Mouse (Mus musculus) Patski (cell line): ENCODE results near the gene Galnt7. TPM values are rescaled to one million over a fixed set of nuclear protein-coding genes. Genes with fewer than 3 reads are reported as not detected.
"Not testable (repeated sequence)": the region's sequence is repeated elsewhere in the genome, so short reads cannot be mapped to it uniquely, and the experiment has no call there.

ENCODE experiments used
- ATAC-seq: fragments of 100-300 bp; one replicate; pipeline ENCODE4 v1.8.0; 2021
- CTCF ChIA-PET: fragments of 350-600 bp; sonication (Branson Sonifier 250); formaldehyde crosslinking; loops from one replicate; lab custom pipeline; 2022; ENCODE audit warnings: inconsistent platforms; lab: Charles Lee
- POLR2A ChIA-PET: fragments of 350-600 bp; sonication (Branson Sonifier 250); formaldehyde crosslinking; loops from one replicate; lab custom pipeline; 2022; ENCODE audit warnings: antibody characterized with exemption, inconsistent platforms; lab: Charles Lee
- DNase-seq: peaks from one replicate; pipeline ENCODE4 v3.0.0-alpha.2; 2011; ENCODE audit warnings: low read depth, low spot score
- H3K27me3 ChIP-seq: fragments of 371-371 bp; one replicate; pipeline ENCODE4 v1.5.1; 2021
- CTCF ChIP-seq: fragments of 100-300 bp; IDR thresholded peaks from one replicate; pipeline ENCODE4 v1.5.1; 2021
- in situ Hi-C: fragments of 300-500 bp; cut with MboI; formaldehyde crosslinking; loops from 3 replicates; pipeline ENCODE4 v1.11.1; 2018; ENCODE audit warnings: low pct_unique_long_range_greater_than_20kb, mixed read lengths
- polyA plus RNA-seq: library from polyadenylated mRNA; unstranded; gene quantifications from one replicate; pipeline ENCODE4 v1.2.3, GENCODE M21; 2021

Gene Galnt7
- polyA plus RNA-seq, 1 experiment from 2014 or later = 21.8 TPM

DNA sequence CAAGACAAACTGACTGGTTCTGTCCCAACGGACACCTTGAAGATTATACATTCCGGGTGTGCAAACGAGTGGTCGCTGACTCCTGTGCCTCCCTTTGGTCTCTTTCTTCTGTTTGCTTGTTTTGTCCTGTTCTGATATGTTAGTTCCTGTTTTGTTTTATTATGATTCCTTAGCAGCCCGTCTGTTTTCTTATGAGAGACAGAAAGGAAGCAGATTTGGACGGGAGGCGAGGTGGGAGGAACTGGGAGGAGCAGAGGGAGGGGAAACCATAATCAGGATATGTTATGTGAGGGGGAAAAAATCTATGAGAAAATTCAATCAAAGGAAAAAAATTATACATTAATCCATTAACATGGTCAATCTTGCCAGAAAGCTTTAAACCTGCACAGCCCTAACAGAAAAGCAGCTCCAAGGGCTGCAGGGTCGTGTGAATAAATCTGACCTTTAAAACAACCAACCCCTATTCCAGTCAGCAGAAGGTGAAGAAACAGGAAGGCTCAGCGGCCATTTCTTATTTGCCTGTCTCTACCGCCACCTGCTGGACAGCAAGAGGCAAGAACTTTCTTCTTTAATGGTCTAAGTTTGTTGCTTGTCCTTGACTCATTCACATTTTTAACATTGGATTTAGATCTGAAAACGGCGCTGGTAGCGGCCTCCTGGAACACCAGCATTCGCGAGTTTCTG lies 122.0 kb downstream of the Galnt7 start:
- DNase-seq = peak; percentile 22
- H3K27me3 ChIP-seq = no peaks in the 10 kb centered on the region
- ATAC-seq = peak; percentile 88
- CTCF ChIA-PET = interaction anchor here (0.7 to 4.2 kb wide), 17 partner anchors 8 to 826 kb away, joined by 3 to 28 read pairs (median 4); partner anchors contain the start of gene Sap30
- in situ Hi-C loops = loop anchor here (5.0 to 10.0 kb wide), 4 partner anchors 99 to 856 kb away; no protein-coding TSS in a partner anchor
- POLR2A ChIA-PET = interaction anchor here (0.9 kb wide), 1 partner anchor 98 kb away, joined by 3 read pairs; no protein-coding TSS in a partner anchor
- peak; percentile 85 for TF ChIP-seq CTCF

DNA sequence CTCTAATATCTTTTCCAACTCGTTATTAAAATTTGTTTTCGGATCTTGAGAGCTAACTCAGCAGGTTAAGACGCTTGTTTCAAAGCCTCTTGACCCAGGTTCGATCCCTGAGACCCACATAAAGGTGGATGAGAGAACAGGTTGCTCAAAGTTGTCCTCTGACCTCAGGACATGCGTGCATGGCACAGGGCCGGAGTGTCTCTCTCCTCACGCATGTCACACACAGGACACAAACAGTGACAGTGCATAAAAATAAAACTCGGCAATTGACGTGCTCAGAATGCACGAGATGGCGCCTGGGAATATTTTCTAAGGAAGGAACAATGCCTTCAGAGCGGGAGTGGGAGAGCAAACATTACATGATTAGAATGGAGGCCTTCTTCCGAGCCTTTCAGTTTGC lies 122.6 kb downstream of the Galnt7 start:
- TF ChIP-seq CTCF = no peak
- POLR2A ChIA-PET = interaction anchor here (0.9 kb wide), 1 partner anchor 97 kb away, joined by 3 read pairs; no protein-coding TSS in a partner anchor
- no peak for ATAC-seq
- CTCF ChIA-PET = interaction anchor here (1.0 to 4.2 kb wide), 9 partner anchors 9 to 825 kb away, joined by 3 to 28 read pairs (median 7); no protein-coding TSS in a partner anchor
- DNase-seq = no peak
- in situ Hi-C loops = loop anchor here (5.0 to 10.0 kb wide), 4 partner anchors 98 to 855 kb away; no protein-coding TSS in a partner anchor
- no peaks in the 10 kb centered on the region for H3K27me3 ChIP-seq

DNA sequence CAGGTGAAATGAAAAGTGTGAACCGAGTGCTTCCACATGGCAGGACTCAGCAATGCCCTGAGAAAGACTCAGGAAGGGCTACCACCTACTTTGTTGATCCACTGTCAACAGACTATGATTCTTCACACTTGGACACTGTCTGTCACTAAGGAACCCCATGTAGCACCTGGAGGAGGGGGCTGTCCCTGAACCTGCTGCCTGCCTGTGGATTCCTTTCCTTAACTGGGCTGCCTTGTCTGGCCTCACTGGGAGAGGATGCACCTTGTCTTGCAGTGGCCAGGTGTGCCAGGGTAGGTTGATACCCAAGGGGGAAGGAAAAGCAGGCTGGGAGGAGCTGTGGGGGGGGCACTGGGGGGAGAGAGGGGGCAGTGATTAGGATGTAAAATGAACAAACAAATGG lies 124.8 kb downstream of the Galnt7 start:
- TF ChIP-seq CTCF = no peak
- no peak for DNase-seq
- in situ Hi-C loops = no loop called here
- H3K27me3 ChIP-seq = no peaks in the 10 kb centered on the region
- ChIA-PET CTCF (no interaction called here), POLR2A (no interaction called here)
- no peak for ATAC-seq

DNA sequence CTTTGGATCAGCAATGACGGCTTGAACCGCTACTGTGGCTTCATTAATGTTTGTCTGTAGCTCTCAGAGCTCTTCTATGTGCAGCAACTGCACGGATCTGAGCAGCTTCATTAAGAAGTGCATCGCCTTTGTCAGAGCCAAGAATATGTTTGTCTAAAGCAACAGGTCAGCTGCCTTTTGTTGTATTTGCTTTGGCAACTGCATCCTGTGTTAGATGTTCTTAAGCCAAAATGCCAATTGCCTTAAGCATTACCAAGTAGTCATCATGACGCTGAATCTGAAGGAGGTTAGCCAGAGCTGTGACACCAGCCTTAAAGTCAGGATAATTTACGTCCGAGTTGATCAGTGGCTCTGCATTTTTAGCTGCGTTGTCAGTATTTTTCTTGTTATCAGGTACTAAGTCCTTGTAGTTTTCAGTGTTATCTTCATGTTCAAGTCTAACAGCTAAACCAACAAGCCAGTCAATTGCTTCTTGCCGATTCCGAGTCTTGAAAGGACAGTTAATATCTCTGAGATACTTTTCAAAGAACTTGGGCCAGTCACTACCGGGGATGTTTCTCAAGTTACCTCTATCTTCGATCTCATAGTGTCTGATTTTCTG lies 132.5 kb downstream of the Galnt7 start:
- ATAC-seq (peak; percentile 22), DNase-seq (no peak)
- TF ChIP-seq CTCF = no peak
- CTCF ChIA-PET = interaction anchor here (1.0 to 3.3 kb wide), 2 partner anchors 11 to 91 kb away, joined by 4 to 15 read pairs; no protein-coding TSS in a partner anchor
- POLR2A ChIA-PET = interaction anchor here (1.0 to 1.2 kb wide), 2 partner anchors 33 to 67 kb away, joined by 4 to 8 read pairs; partner anchors contain the start of gene Sap30
- no peaks in the 10 kb centered on the region for H3K27me3 ChIP-seq
- in situ Hi-C loops = no loop called here

DNA sequence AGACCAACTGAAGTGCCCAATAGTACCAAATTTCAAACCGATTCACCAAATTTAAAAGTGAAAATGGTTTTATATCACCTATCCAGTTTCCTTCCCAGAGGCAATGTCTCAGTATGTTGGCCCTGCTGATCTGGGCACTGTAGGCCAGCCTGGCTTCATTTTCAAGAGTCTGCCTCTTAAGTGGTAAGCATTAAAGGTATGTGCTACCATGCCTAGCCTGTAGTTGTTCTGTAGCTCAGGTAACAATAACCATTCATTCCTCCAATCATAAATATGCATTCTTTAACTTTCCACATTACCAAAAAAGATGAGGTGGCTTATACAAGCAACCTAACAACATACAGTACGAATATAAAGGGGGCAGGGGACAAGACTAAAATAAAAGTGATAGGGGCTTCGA lies 135.1 kb downstream of the Galnt7 start:
- DNase-seq (no peak), ATAC-seq (no peak)
- in situ Hi-C loops = loop anchor here (5.0 kb wide), 1 partner anchor 40 kb away; no protein-coding TSS in a partner anchor
- POLR2A ChIA-PET = no interaction called here
- CTCF ChIA-PET = interaction anchor here (1.1 to 1.6 kb wide), 3 partner anchors 13 to 21 kb away, joined by 3 to 5 read pairs (median 4); no protein-coding TSS in a partner anchor
- no peak for TF ChIP-seq CTCF
- no peaks in the 10 kb centered on the region for H3K27me3 ChIP-seq

DNA sequence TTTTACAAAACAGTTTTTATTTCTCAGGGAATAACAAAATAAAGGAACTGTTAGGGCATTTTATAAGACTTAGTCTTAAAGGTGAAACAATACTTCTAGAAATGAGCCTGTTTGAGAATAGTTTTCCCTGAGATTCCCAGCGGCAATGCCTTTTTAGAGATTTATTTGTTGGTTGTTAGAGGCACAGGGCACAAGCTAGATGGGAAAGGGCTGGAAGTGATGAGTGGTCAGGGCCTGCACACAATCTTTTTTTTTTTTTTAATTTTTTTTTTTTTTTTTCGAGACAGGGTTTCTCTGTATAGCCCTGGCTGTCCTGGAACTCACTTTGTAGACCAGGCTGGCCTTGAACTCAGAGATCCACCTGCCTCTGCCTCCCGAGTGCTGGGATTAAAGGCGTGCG lies 136.1 kb downstream of the Galnt7 start:
- DNase-seq, ATAC-seq, POLR2A ChIA-PET, H3K27me3 ChIP-seq: not testable (repeated sequence)
- in situ Hi-C loops = loop anchor here (5.0 kb wide), 1 partner anchor 39 kb away; no protein-coding TSS in a partner anchor
- CTCF ChIA-PET = interaction anchor here (1.6 kb wide), 1 partner anchor 8 kb away, joined by 3 read pairs; no protein-coding TSS in a partner anchor

DNA sequence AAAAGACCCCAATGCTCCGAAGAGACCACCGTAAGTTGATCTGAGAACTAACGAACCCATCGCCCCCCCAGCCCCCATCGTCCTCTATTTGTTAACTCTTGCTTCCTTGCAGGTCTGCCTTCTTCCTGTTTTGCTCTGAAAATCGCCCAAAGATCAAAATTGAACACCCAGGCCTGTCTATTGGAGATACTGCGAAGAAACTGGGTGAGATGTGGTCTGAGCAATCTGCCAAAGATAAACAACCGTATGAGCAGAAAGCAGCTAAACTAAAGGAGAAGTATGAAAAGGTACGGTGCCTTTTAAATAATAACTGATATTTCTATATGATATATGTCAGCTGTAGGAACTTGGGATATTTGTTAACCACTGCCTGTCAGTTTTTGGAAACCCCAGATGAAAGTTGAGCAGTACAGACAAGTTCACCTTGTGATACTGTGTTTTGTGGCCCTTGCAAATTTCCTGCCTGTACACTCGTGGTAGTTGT lies 139.6 kb downstream of the Galnt7 start:
- POLR2A ChIA-PET, DNase-seq, ATAC-seq, H3K27me3 ChIP-seq, in situ Hi-C loops: not testable (repeated sequence)
- CTCF ChIA-PET = interaction anchor here (2.1 kb wide), 1 partner anchor 18 kb away, joined by 7 read pairs; no protein-coding TSS in a partner anchor

DNA sequence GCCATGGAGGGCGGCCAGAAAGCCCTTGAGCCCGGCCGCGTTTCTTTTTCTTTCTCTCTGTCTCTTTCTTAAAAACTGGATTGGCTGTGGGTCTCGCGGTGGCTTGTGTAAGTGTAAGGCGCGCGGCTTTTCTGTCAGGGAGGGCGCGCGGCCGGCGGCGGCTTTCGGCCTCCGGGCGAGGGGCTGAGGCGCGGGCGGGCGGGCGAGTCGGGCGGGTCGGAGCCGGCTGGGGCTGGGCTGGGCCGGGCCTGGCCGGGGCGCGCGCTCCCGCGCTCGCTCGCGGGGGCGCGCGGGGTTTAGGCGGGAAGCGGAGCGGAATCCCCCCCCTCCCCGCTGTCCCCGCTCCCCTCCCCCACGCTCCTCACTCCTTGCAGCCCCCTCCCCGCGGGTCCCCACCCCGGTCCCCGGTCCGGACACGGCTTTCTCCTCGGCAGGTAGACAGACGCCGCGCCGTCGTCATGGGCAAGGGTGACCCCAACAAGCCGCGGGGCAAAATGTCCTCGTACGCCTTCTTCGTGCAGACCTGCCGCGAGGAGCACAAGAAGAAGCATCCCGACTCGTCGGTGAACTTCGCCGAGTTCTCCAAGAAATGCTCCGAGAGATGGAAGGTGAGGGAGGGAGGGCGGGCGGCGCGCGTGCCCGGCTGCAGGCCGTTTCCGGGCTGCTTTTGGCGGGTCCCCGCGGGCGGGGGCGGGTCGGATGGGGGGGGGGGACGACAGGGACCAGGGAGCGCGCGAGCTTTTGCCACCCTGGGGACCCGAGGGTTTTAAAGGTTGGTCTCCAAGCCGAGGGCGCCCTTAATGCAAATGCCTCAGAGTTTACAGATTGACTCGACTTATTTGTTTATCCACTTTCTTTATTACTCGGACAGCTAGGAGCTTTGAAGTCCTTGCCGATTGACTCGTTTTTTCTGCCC lies 140.4 kb downstream of the Galnt7 start:
- CTCF ChIA-PET = interaction anchor here (2.1 kb wide), 1 partner anchor 19 kb away, joined by 7 read pairs; no protein-coding TSS in a partner anchor
- in situ Hi-C loops = no loop called here
- no peaks in the 10 kb centered on the region for H3K27me3 ChIP-seq
- DNase-seq (no peak), ATAC-seq (peak; percentile 12)
- POLR2A ChIA-PET = interaction anchor here (1.1 to 1.9 kb wide), 2 partner anchors 12 to 24 kb away, joined by 3 to 9 read pairs; partner anchors contain the start of gene Sap30
- no peak for TF ChIP-seq CTCF

DNA sequence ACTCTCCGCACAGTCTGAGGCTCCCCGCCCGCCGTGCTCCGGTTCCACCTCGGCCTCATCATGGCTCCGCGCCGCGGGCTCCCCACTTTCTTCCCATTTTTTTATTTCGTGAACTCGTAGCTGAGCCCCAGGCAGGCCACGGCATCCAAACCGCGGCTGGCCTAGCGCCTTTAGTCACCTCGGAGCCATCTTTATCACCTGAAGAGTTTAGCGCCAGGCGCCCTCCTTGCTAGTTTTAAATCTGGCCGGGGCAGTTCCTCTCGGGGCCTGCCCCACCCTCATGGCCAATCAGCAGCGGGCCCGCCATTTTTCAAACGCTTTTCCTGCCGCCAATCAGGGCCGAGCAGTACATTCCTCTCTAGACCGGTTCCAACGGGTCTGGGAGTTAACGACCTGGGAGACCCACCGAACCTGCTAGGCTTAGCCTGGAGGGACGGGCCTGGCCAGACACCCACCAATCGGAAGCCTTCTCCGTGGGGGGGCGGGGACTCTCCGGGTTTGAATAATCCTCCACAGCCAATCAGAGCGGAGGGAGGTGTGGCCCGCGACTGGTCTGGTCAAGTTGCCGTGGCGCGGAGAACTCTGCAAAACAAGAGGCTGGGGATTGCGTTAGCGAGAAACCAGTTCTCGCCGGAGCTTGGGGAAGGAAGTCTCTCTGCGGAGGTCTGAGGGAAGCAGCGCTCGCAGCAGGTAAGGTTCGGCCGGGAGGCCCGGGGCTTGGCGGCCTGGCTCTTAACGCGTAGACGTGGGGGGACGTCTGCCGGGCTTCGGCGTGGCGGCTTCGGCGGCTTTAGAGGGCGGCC lies 141.3 kb downstream of the Galnt7 start, which contains the start of gene Hmgb2:
Gene Hmgb2, plus strand, starts transcription at position 592 of the 803 bp plus-strand sequence.
- DNase-seq (peak; percentile 98), ATAC-seq (peak; percentile 98)
- TF ChIP-seq CTCF = no peak
- H3K27me3 ChIP-seq = no peaks in the 10 kb centered on the region
- ChIA-PET CTCF (no interaction called here), POLR2A (interaction anchor here (1.1 to 1.9 kb wide), 2 partner anchors 13 to 23 kb away, joined by 3 to 9 read pairs; partner anchors contain the start of gene Sap30)
- in situ Hi-C loops = no loop called here
